Mouse (Mus musculus) 3134 (cell line): Measurements from ENCODE around the gene Olfr102.

Experiments used
- DNase-seq: peaks from one replicate; pipeline ENCODE4 v3.0.0-alpha.2; 2011; ENCODE audit warnings: low spot score; ENCODE audit not compliant: insufficient read length; ENCODE audit errors: extremely low read depth

Gene Olfr102

DNA sequence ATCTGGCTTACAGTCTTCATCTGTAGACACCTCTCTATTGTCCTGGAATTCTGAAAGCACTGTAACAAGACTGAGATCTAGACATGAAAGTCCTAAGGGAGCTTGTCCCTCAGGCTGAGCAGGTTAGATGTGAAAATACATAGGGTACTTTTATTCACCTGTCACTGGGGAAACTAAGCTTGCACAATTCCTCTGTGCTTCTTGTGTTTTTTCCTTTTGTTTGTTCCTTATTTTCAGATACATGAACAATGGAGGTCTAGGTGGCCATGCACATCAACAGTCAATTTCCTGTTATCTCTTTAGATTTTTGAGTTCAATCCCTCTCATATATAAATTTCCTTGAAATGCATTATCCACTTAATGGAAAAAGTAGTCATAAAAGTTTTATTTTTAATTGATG, at the start of gene Olfr102:
Gene Olfr102, minus strand, starts transcription at position 101 of the 400 bp plus-strand sequence.
- DNase-seq = no peak

DNA sequence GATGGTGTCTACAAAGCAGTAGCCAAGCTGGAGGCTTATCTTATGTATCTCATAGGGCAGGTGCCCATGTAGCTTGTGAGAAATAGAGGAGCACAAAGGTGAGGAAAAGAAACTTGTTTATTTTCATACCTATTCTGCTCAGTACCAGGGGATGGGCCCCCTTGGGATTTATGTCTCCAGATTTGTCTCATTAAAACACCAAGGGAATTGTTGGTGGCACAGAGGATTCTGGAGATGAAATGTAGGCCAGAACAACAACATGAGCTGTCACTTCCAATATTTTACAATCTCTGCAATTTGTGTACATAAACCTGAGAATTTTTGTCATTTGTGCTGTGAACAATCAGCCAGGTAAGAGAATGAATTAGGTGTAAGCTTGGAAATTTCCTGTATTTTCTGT, 42.4 kb upstream of the Olfr102 start, which contains the start of gene Olfr104-ps:
Gene Olfr104-ps, plus strand, starts transcription at position 301 of the 400 bp plus-strand sequence.
- DNase-seq = no peak

GRCm38 (mm10) chr17:37339598-37339997, 22.7 kb upstream of the Olfr102 start, which contains the start of gene Olfr103:
Olfr103 (minus strand) TSS chr17:37339698.
- no peak for DNase-seq

DNA sequence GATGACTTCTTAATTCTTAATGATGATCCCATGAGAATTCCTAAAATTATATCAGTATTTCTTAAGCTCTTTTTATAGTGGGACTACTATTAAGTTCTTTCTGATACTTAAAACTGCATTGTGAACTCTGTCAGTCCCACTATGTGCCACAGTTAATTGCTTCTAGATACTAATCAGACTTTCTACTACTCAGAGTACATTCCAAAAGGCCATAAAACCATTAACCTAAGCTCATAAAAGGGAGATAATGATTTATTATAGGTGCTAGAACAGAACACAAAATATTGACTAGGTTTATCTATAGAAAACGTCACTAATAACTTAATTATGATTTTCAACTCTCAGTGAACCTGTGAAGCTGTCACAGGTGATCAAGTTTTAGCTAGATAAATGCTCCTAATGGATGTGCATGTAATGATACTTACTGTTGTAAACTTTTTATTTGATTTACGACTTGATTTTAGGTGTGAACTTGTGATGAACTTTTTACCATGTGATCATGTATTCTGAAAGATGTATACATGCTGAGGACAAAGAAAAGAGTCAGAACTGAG, 6.6 kb downstream of the Olfr102 start:
- no peak for DNase-seq

GRCm38 (mm10) chr17:37308483-37308882, 8.4 kb downstream of the Olfr102 start:
- DNase-seq = no peak

DNA sequence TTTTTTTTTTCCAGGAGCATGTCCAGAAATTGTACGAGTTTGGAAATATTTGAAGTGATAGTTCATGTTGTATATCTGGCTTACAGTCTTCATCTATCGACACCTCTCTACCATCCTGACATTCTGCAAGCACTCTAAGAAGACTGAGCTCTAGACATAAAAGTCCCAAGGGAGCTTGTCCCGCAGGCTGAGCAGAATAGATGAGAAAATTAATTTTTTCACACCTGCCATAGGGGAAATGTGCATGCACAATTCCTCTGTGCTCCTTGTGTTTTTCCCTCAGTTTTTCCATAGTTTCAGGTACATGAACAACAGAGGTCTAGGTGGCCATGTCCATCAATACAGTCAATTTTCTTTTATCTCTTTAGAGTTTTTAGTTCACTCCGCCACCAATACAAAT, 12.6 kb downstream of the Olfr102 start, which contains the start of gene Olfr101:
Gene Olfr101, minus strand, starts transcription at position 101 of the 400 bp plus-strand sequence.
- no peak for DNase-seq

- no peak for DNase-seq
These were observed 33.5 kb downstream of the Olfr102 start, which contains the start of gene Olfr99 for GRCm38 (mm10) chr17:37283360-37283759. Olfr99 (minus strand) TSS chr17:37283460.

DNA sequence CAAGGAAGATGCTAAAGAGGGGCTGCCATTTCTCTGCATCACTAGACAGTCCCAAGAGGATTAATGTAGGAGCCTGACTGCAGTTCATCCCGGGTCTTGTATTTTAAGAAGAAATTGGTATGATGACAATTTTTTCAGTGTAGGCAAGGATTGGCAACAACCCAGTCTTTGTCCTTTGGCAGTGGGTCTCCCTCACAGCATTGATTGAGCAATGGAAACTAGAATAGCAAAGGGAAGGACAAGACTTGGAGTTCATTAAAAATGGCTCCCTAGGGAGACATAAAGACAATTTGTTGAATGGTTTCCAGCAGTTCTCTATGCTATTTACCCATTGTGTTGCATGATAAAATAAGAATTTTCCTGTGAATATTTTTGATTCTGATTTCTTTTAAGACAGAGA, 36.5 kb downstream of the Olfr102 start:
- DNase-seq = no peak

- DNase-seq = no peak
These were observed 40.3 kb downstream of the Olfr102 start for GRCm38 (mm10) chr17:37276573-37276972.

DNA sequence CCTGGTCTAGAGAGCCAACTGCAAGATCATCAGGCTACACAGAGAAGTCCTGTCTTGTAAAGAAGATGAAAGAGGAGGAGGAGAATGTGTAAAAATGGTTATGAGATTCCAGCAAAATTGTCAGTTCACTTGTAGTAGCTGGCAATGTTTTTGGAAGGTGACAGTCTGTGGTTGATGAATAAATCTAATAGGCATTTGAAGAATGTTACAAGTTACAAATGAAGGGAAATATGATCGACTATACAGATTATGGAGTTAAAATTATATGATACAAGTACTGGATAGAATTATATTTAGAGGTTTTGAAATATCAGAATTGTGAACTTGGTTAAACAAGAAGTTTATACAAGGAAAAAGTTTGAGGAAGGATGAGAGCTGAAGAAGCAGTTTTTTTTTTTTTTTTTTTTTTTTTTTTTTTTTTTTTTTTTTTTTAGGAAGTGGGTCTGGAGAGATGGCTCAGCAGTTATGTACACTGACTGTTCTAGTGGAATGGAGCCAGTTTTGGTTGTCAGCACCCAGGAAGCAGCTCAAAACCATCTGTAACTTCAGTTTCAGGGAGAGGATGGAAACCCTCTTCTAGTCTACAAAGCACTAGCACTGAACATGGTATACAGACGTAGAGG, 41.1 kb downstream of the Olfr102 start:
- peak; percentile 56 for DNase-seq

- DNase-seq = peak; percentile 53
These were observed 46.2 kb downstream of the Olfr102 start for GRCm38 (mm10) chr17:37270702-37271092.

DNA sequence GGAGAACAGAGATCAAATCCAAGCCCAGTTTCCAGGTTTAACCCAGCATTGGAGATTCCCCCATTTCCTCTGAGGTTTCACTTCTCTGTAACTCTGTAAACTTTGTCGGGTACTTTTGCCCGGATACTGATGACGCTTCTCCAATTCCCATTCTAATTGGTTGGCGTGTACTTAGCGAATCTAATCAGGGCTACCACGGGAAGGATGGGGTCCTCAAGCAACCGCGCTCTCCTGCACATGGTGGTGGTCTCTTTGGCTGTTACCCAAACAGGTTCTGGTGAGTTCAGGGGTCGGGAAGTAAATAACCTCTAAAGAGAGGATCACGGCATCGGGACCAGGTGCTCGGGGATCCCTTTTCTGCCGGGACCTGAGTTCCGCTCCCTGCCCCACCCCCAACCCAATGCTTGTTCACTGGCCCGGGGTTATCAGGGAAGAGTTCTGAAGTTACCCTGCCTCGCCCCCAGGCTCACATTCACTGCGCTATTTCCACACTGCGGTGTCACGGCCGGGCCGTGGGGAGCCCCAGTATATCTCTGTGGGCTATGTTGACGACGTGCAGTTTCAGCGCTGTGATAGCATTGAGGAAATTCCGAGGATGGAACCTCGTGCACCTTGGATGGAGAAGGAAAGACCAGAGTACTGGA, 46.7 kb downstream of the Olfr102 start, which contains the start of gene H2-M3:
Gene H2-M3, plus strand, starts transcription at position 163 of the 644 bp plus-strand sequence.
- DNase-seq = peak; percentile 77

DNA sequence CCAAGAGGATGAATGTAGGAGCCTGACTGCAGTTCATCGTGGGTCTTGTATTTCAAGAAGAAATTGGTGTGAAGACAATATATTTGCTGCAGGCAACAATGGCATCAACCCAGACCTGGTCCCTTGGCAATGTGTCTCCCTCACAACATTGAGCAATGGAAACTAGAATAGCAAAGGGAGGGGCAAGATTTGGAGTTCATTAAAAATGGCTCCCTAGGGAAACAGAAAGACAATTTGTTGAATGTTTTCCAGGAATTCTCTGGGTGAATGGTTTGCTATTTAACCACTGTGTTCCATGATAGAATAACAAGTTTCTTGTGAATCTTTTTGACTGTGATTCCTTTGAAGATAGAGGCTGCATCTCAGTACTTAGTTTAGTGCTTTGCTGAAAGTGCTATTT, 53.2 kb downstream of the Olfr102 start, which contains the start of gene Olfr98:
Gene Olfr98, minus strand, starts transcription at position 124 of the 400 bp plus-strand sequence.
- no peak for DNase-seq
